Mouse (Mus musculus) stomach, postnatal 0 days (tissue): ENCODE measurements around the gene Htra1. TPM values are rescaled to one million over a fixed set of nuclear protein-coding genes. Genes with fewer than 3 reads are reported as not detected.

ENCODE experiments used
- ATAC-seq: fragments of 200-750 bp; cut with Nextera tagmentation; 2 replicates; pipeline ENCODE4 v1.8.0; 2017; ENCODE audit not compliant: low FRiP score, low TSS enrichment
- DNase-seq: peaks from one replicate; pipeline ENCODE4 v3.0.0-alpha.2; 2016; ENCODE audit warnings: low spot score
- H3K27ac ChIP-seq: fragments of 300-500 bp; sonication (generic); replicated peaks from 2 replicates; pipeline ENCODE4 v1.5.1; 2014; ENCODE audit warnings: mild to moderate bottlenecking, control low read depth
- H3K27me3 ChIP-seq: fragments of 300-500 bp; sonication (generic); 2 replicates; pipeline ENCODE4 v1.6.1; 2014; ENCODE audit warnings: low read length; ENCODE audit not compliant: control insufficient read depth, insufficient read depth
- H3K36me3 ChIP-seq: fragments of 300-500 bp; sonication (generic); 2 replicates; pipeline ENCODE4 v1.6.1; 2014; ENCODE audit warnings: low read length, mixed read lengths; ENCODE audit not compliant: control insufficient read depth, insufficient read depth
- H3K4me1 ChIP-seq: fragments of 300-500 bp; sonication (generic); replicated peaks from 2 replicates; pipeline ENCODE4 v1.6.1; 2014; ENCODE audit warnings: antibody characterized with exemption; ENCODE audit not compliant: control insufficient read depth, insufficient read depth
- H3K4me2 ChIP-seq: fragments of 300-500 bp; sonication (generic); replicated peaks from 2 replicates; pipeline ENCODE4 v1.6.1; 2014; ENCODE audit warnings: low read depth, mild to moderate bottlenecking, control low read depth, moderate library complexity
- H3K4me3 ChIP-seq: fragments of 300-500 bp; sonication (generic); 2 replicates; pipeline ENCODE4 v1.5.1; 2014; ENCODE audit warnings: low read depth, low read length, control low read depth
- H3K9ac ChIP-seq: fragments of 300-500 bp; sonication (generic); 2 replicates; pipeline ENCODE4 v1.6.1; 2014; ENCODE audit warnings: mild to moderate bottlenecking, low read length, control low read depth, mixed read lengths
- H3K9me3 ChIP-seq: fragments of 300-500 bp; sonication (generic); 2 replicates; pipeline ENCODE4 v1.6.1; 2016; ENCODE audit warnings: low read length; ENCODE audit not compliant: control insufficient read depth
- CTCF ChIP-seq: IDR thresholded peaks from 2 replicates; pipeline ENCODE4 v1.5.1; 2016; ENCODE audit warnings: antibody characterized with exemption, low read depth, mild to moderate bottlenecking, moderate library complexity
- EP300 ChIP-seq: optimal IDR thresholded peaks from 2 replicates; pipeline ENCODE3; 2016; ENCODE audit warnings: antibody characterized with exemption
- WGBS: fragments of 180-500 bp; shearing (Covaris S2); extraction: QIAGEN DNeasy Blood & Tissue Kit; methylation state at CpG from one replicate; pipeline ENCODE4 v1.1.7; 2014; 5-methylcytosine and 5-hydroxymethylcytosine counted together
- polyA plus RNA-seq: library from polyadenylated mRNA; unstranded; fragments of >200 nt; fragmentation: Nextera tagmentation; extraction: Ambion mirVana; gene quantifications from 2 replicates; pipeline ENCODE4 v1.2.1, GENCODE M21; 2015

The Htra1 gene
- polyA plus RNA-seq, 1 experiment from 2014 or later = 51.6 TPM

DNA sequence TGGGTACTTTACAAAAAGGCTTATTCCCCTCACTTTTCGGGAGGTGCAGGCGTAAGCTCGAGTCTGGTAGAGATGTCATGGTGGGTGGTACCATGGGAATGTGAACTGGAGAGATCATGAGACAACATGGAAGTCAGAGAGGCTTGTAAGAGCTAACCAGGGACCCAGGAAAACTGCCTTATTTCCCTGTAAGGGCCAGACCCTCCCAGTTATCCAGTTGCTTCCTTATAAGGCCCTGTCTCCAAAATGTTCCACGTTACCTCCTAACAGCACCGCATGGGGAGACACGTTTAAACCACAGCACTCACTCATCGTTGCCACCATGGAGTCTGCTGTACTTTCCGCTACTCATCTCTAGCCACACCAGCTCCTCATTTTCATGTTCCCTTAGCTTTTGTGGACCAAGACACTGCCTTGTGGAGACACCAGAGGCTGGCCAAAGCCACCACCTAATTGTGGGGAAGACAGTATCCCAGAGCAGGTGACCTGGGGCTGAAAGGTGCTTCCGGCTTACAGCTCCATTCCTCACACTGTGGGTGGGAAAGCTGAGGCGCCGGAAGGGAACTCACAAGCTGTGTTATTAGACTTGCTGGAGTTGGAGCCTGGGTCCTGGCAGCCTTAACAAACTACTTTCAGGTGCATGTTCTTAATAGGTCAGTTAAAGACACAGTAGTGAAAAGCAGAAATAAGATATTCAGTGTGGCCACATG, 9.0 kb downstream of the Htra1 start:
- ATAC-seq = no peak
- no peaks in the 10 kb centered on the region for H3K36me3 ChIP-seq
- H3K27ac ChIP-seq = no peak overlapping the region
- H3K27me3 ChIP-seq = no peaks in the 10 kb centered on the region
- no peak for DNase-seq
- H3K4me3 ChIP-seq = no peak overlapping the region
- H3K9me3 ChIP-seq = no peaks in the 10 kb centered on the region
- H3K9ac ChIP-seq = no peak overlapping the region
- H3K4me1 ChIP-seq = 0 out of 2 replicates have a peak, but pooled peaks cover 4% of the 10 kb centered on the region
- TF ChIP-seq CTCF (no peak), EP300 (no peak)
- WGBS = 88% methylated on average over 11 of the region's 11 CpGs
- no peak overlapping the region for H3K4me2 ChIP-seq

- WGBS = 96% methylated on average over 3 of the region's 3 CpGs
- ATAC-seq (no peak), DNase-seq (no peak)
- Histone ChIP-seq H3K36me3 (no peaks in the 10 kb centered on the region), H3K27ac (no peak overlapping the region), H3K9ac (no peak overlapping the region), H3K4me2 (no peak overlapping the region), H3K4me1 (0 out of 2 replicates have a peak, but pooled peaks cover 4% of the 10 kb centered on the region), H3K9me3 (no peaks in the 10 kb centered on the region), H3K27me3 (no peaks in the 10 kb centered on the region), H3K4me3 (no peak overlapping the region)
- TF ChIP-seq CTCF (no peak), EP300 (no peak)
These were observed 9.8 kb downstream of the Htra1 start for GRCm38 (mm10) chr7:130945730-130946129.

GRCm38 (mm10) chr7:130946303-130946702, 10.4 kb downstream of the Htra1 start:
- Histone ChIP-seq H3K9ac (no peak overlapping the region), H3K4me3 (no peak overlapping the region), H3K4me2 (no peak overlapping the region), H3K9me3 (no peaks in the 10 kb centered on the region), H3K27me3 (no peaks in the 10 kb centered on the region), H3K27ac (no peak overlapping the region), H3K4me1 (0 out of 2 replicates have a peak, but pooled peaks cover 2% of the 10 kb centered on the region), H3K36me3 (no peaks in the 10 kb centered on the region)
- TF ChIP-seq EP300 = no peak
- TF ChIP-seq CTCF = no peak
- WGBS = 85% methylated on average over 12 of the region's 12 CpGs
- DNase-seq = no peak
- ATAC-seq = no peak

DNA sequence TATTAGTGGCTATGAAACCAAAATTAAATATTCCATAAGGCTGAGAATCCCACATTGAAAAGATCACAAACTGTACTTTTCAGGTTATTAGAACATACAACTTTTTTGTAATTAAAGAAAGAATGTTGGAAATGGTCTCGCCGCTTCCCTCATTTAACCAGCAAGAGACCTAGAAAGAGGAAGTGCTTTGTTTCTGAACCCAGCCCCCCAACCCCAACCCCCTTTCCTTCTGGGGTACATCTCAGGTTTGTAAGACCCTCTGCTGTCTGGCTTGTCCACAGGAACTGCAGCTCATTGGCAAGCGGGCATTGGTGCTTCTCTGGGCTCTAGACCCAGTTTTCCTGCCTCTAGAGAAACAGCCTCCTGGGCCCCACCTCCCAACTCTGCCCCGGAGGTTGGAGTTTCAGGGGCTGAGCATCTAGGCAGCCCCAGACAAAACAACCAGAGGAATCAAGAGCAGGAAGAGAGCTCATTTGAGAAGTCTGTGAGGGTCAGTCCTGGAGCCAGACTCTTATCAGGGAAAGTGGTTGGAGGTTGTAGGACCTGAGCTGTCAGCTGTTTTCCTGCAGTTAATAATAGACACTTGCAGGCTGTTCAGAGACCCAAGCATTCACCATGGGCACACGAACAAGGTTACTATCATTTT, 12.8 kb downstream of the Htra1 start:
- H3K36me3 ChIP-seq = no peaks in the 10 kb centered on the region
- no peak overlapping the region for H3K4me2 ChIP-seq
- H3K4me1 ChIP-seq = 0 out of 2 replicates have a peak, but pooled peaks cover 2% of the 10 kb centered on the region
- peak overlapping the region; percentile 30; the same call in 1 of the 2 replicates for H3K27ac ChIP-seq
- DNase-seq = no peak
- H3K27me3 ChIP-seq = no peaks in the 10 kb centered on the region
- ATAC-seq = no peak
- H3K9ac ChIP-seq = no peak overlapping the region
- WGBS = 52% methylated on average over 5 of the region's 5 CpGs
- no peaks in the 10 kb centered on the region for H3K9me3 ChIP-seq
- TF ChIP-seq CTCF = no peak
- no peak for TF ChIP-seq EP300
- no peak overlapping the region for H3K4me3 ChIP-seq

DNA sequence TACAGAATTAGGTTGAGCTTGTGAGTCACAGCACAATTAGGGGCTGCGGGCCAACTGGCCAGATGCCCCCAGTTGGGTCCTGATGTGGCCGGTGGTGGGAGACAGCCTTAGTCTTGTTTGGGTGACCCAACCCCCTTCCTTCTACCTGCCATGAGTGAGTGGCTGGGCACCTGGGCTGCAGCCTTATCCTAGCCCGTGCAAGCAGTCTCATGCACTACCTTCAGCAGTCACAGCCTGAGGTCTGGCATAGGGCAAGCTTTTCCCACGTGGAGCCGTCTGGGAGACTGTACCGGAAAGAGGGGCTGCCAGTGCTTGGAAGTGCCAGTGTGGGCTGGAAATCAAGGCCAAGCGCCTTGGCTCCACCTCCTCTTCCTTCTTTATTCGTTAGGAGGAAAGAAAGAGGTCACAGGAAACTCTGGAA, 13.4 kb downstream of the Htra1 start:
- H3K36me3 ChIP-seq = no peaks in the 10 kb centered on the region
- H3K9me3 ChIP-seq = no peaks in the 10 kb centered on the region
- no peak overlapping the region for H3K4me3 ChIP-seq
- H3K27ac ChIP-seq = 0 out of 2 replicates have a peak overlapping the region, but pooled peaks have one; percentile 24
- ATAC-seq (no peak; the same call in 1 of the 2 replicates), DNase-seq (no peak)
- no peaks in the 10 kb centered on the region for H3K27me3 ChIP-seq
- no peak overlapping the region for H3K9ac ChIP-seq
- WGBS = 37% methylated on average over 8 of the region's 8 CpGs
- no peak for TF ChIP-seq EP300
- TF ChIP-seq CTCF = no peak
- 0 out of 2 replicates have a peak, but pooled peaks cover 2% of the 10 kb centered on the region for H3K4me1 ChIP-seq
- H3K4me2 ChIP-seq = no peak overlapping the region

DNA sequence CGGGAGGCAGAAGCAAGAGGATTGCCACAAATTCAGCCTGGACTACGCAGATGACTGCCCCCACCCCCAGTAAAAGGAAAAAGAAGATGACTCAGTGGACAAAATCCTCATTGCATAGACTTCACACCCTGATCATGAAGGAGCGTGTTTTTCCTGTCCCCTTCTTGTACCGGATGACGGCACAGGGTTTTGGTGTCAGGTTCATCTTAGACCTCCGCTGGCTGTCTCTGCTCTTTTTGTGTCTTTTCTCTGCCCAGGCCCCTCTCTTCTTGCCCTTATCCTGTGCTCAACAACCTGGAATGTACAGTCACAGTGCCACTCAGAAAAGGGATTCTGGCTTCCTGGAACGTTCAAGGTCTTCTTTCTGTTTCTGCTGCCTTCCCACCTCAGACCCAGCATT, 14.6 kb downstream of the Htra1 start:
- no peak overlapping the region for H3K27ac ChIP-seq
- H3K9me3 ChIP-seq = no peaks in the 10 kb centered on the region
- no peak overlapping the region for H3K9ac ChIP-seq
- 83% methylated on average over 7 of the region's 7 CpGs for WGBS
- ATAC-seq = no peak
- no peak overlapping the region for H3K4me3 ChIP-seq
- H3K4me1 ChIP-seq = 0 out of 2 replicates have a peak, but pooled peaks cover 2% of the 10 kb centered on the region
- H3K27me3 ChIP-seq = no peaks in the 10 kb centered on the region
- H3K36me3 ChIP-seq = no peaks in the 10 kb centered on the region
- H3K4me2 ChIP-seq = no peak overlapping the region
- no peak for TF ChIP-seq CTCF
- TF ChIP-seq EP300 = no peak
- no peak for DNase-seq
